Mouse (Mus musculus) central nervous system, embryonic 18 days (tissue): ENCODE data around the gene Chchd6. TPM values are rescaled to one million over a fixed set of nuclear protein-coding genes. Genes with fewer than 3 reads are reported as not detected.

Source experiments
- polyA plus RNA-seq: library from polyadenylated mRNA; depleted of rRNA; stranded (reverse); fragments of >200 nt; gene quantifications from 2 replicates; pipeline ENCODE4 v1.2.3, GENCODE M21; 2012; rRNA removed

Gene Chchd6
- polyA plus RNA-seq: 198 and 202 TPM in 2 replicates

DNA sequence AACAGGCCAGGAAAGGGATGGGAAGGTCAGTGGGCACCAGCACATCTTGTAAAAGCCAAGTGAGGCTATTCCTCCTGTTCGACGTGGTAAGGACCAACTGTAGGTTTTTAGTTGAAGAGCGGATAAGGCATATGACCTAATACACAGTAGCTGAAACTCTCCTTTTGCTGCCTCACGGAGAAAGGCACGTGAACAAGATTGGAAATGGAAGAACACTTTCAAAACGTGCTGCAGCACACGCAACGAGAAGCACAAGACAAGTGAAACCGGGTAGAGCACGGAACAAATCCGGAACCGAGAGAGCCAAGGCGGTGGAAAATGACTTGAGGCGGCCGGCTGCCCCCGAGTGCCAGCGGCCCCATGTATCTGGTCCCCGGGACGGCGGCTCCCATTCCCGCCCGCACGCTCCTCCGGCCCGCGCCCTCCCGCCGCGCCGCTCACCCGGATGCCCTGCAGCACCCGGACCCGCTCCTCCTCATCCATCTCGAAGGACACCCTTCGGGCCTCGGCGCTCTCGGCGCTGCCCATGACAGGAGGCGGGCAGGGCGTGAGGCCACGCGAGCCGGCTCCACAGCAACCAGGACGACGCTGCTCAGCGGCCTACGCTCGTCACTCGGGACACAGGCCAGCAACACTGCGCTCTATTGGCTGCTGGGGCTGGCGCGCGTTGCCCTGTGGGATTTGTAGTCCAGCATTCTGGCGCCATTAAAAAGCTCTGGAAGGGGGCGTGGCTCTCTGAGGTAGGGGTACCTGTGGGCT, at the start of gene Chchd6:
TSS of gene Chchd6 (minus strand) at position 635 of the 759 bp plus-strand sequence.

DNA sequence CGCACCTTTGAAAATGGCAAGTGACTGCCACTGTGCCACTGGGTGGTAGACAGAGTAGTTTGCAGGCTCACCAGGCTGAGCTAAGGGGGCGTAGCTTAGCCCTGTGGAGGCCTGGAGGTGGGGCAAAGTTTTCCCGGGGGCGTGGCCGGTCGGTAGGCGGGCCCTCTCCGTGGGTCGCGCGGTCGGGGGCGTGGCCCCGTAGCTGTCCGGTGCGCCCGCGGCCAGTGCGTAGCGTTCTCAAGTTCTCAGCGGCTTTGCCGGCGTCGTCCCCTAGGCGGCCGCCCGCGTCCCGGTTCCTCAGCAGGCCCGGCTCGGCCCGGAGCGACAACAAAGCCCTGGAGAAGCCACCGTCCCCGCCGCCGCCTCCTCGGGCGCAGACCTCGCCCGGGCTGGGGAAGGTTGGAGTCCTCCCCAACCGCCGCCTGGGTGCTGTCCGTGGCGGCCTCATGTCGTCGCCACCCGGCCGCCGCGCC, 48.4 kb upstream of the Chchd6 start, which contains the start of gene Txnrd3:
TSS of gene Txnrd3 (plus strand) at position 191 of the 473 bp plus-strand sequence.

DNA sequence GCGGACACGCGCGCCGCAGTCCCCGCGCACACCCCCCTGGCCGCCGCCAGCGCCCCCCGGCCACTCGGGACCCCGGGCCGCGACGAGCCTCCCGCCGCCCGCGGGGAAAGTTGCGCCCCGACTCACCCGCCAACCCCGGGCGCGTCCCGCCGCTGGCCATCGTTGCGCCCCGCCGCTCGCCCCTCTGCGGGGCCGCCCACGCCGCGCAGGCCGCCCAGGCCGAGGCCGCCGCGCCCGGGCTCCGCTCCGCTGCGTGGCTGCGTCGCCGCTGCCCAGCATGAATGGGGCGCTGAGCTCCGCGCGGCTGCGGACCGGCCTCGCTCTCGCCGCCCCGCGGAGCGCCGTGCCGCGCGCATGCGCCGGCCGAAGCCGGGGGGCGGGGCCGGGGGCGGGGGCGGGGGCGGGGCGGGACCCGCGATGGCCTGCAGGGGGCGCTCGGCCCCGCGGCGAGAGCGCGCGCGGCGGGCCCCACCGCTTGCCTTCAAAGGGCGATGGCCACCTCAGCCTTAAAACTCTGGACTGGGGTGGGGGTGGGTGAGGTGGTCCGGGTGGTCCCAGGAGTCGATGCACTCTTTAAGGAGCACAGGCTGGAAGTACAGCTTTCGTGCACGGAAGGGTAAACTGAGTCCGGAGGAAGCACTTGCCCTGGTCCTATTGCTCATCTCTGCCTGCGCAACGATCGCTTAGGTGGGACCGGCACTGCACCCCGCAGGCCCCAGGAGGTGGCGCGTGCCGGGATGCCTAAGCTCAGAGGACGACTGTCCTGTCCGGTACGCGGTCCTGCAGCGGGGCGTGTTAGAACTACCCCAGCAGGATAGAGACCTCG, 233.0 kb downstream of the Chchd6 start, which contains the start of gene Plxna1:
TSS of gene Plxna1 (minus strand) at position 340 of the 826 bp plus-strand sequence.

Other genes starting within 250 kb of the Chchd6 start
- gene Plxna1, start 233.0 kb downstream of the Chchd6 start, polyA plus RNA-seq: 116 and 130 TPM in 2 replicates
- 10.4 and 11.4 TPM in 2 replicates for gene Txnrd3, start 48.3 kb upstream of the Chchd6 start, polyA plus RNA-seq
- 0.03 TPM in 1 of 2 replicates, not detected in the other for gene Vmn1r40, start 111.9 kb upstream of the Chchd6 start, polyA plus RNA-seq
- not detected in 2 replicates for gene Vmn1r41, start 145.1 kb upstream of the Chchd6 start, polyA plus RNA-seq